Mouse (Mus musculus): ENCODE results near the gene Fgf23. TPM values are rescaled to one million over a fixed set of nuclear protein-coding genes. Genes with fewer than 3 reads are reported as not detected.

Fgf23 gene
- total RNA-seq, 2 experiments from 2014 or later = not detected

- peak; percentile 96 for ATAC-seq (replicated peaks; ENCODE audit: poor library complexity, severe bottlenecking)
Observed at GRCm38 (mm10) chr6:127109402-127109930, 36.8 kb downstream of the Fgf23 start, which contains the start of gene Tigar. Gene Tigar, minus strand, starts transcription at chr6:127109557.

- ATAC-seq (replicated peaks; ENCODE audit: poor library complexity, severe bottlenecking) = no peak
Observed at GRCm38 (mm10) chr6:127114753-127115456, 42.2 kb downstream of the Fgf23 start.

- peak; percentile 87 for ATAC-seq (replicated peaks; ENCODE audit: poor library complexity, severe bottlenecking)
Observed at GRCm38 (mm10) chr6:127122221-127122806, 49.6 kb downstream of the Fgf23 start.

- no peak for ATAC-seq (replicated peaks; ENCODE audit: poor library complexity, severe bottlenecking)
Observed at GRCm38 (mm10) chr6:127122996-127123395, 50.3 kb downstream of the Fgf23 start.

- no peak for ATAC-seq (replicated peaks; ENCODE audit: poor library complexity, severe bottlenecking)
Observed at GRCm38 (mm10) chr6:127123506-127123905, 50.8 kb downstream of the Fgf23 start.

- ATAC-seq (replicated peaks; ENCODE audit: poor library complexity, severe bottlenecking) = peak; percentile 78
Observed at GRCm38 (mm10) chr6:127129659-127130058, 57.0 kb downstream of the Fgf23 start.

- no peak for ATAC-seq (replicated peaks; ENCODE audit: poor library complexity, severe bottlenecking)
Observed at GRCm38 (mm10) chr6:127130377-127130776, 57.7 kb downstream of the Fgf23 start.

Other genes with a start within 250 kb of the Fgf23 start
- 76.0 and 87.8 TPM in 2 replicates for gene Ndufa9, start 223.8 kb upstream of the Fgf23 start, total RNA-seq (2014; fragmentation: Nextera tagmentation)
- 153 and 186 TPM in 2 replicates for gene Ndufa9, start 223.8 kb upstream of the Fgf23 start, total RNA-seq (2017)
- not detected in 2 replicates for gene Akap3, start 219.8 kb upstream of the Fgf23 start, total RNA-seq (2014; fragmentation: Nextera tagmentation)
- not detected in 2 replicates for gene Akap3, start 219.8 kb upstream of the Fgf23 start, total RNA-seq (2017)
- not detected in 2 replicates for gene Dyrk4, start 151.1 kb upstream of the Fgf23 start, total RNA-seq (2014; fragmentation: Nextera tagmentation)
- not detected in 2 replicates for gene Dyrk4, start 151.1 kb upstream of the Fgf23 start, total RNA-seq (2017)
- gene Rad51ap1, start 133.3 kb upstream of the Fgf23 start, total RNA-seq (2014; fragmentation: Nextera tagmentation) = 45.2 and 51.5 TPM in 2 replicates
- gene Rad51ap1, start 133.3 kb upstream of the Fgf23 start, total RNA-seq (2017) = 140 and 161 TPM in 2 replicates
- gene D6Wsu163e, start 132.9 kb upstream of the Fgf23 start, total RNA-seq (2014; fragmentation: Nextera tagmentation) = 33.5 and 37.2 TPM in 2 replicates
- gene D6Wsu163e, start 132.9 kb upstream of the Fgf23 start, total RNA-seq (2017) = 40.2 and 51.9 TPM in 2 replicates
- gene Fgf6, start 57.3 kb upstream of the Fgf23 start, total RNA-seq (2014; fragmentation: Nextera tagmentation) = not detected in 2 replicates
- gene Fgf6, start 57.3 kb upstream of the Fgf23 start, total RNA-seq (2017) = not detected in 2 replicates
- 10.7 and 11.6 TPM in 2 replicates for gene Tigar, start 36.7 kb downstream of the Fgf23 start, total RNA-seq (2014; fragmentation: Nextera tagmentation)
- gene Tigar, start 36.7 kb downstream of the Fgf23 start, total RNA-seq (2017) = 12.8 and 18.5 TPM in 2 replicates
- 125 and 390 TPM in 2 replicates for gene Ccnd2, start 79.3 kb downstream of the Fgf23 start, total RNA-seq (2014; fragmentation: Nextera tagmentation)
- 51.6 and 54.8 TPM in 2 replicates for gene Ccnd2, start 79.3 kb downstream of the Fgf23 start, total RNA-seq (2017)